Mouse (Mus musculus) lung, postnatal 36 days (tissue): ENCODE measurements around the gene Olfr642.

Experiments
- DNase-seq: peaks from one replicate; pipeline ENCODE4 v3.0.0; 2022; ENCODE audit warnings: mixed read lengths

Olfr642 gene

DNA sequence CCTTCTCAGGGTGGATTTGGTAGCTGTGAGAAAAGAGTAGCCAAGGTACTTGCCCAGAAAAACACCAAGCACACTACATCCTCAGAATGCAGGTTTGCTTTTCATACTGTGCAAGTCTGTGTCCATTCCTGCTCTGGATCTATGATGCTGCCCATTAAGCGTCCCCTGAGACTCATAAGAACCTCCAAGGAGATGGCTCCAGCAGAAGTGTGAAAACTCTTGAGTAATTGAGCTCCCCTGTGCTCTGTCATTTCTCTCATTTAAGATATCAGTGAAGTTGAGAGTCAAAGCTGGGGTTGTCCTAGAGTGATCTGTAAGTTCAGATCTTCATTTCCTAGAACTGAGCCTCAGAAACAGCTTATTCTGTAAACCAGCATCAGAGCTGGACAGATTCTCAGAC lies at the start of gene Olfr642:
Olfr642 (minus strand) TSS at position 101 of the 400 bp plus-strand sequence.
- no peak for DNase-seq

DNA sequence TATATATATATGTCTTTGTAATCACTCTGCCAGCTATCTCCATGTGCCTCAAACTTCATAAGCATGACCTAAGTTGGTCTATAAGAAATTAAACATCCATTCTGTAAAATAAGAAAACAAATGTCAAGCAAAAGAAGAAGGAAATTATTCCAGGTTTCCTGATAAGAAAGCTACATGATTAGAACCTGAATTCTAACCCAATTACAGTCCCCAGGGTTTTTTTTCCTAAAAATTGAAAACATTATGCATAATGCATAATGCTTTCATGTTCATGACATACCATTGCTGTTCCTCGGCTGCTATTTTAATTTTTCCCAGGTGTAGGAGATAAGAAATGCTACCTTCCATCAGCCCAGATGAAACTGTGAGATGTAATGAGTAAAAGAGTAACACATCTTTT lies 32.9 kb upstream of the Olfr642 start, which contains the start of gene Olfr645:
Olfr645 (minus strand) TSS at position 101 of the 400 bp plus-strand sequence.
- no peak for DNase-seq

- no peak for DNase-seq
Measured at GRCm38 (mm10) chr7:104071769-104072168, 19.3 kb upstream of the Olfr642 start, which contains the start of gene Olfr644. Gene Olfr644, minus strand, starts transcription at chr7:104071869.

GRCm38 (mm10) chr7:104061345-104061744 lies 8.9 kb upstream of the Olfr642 start, which contains the start of gene 4930516K23Rik:
Gene 4930516K23Rik, minus strand, starts transcription at chr7:104061445.
- no peak for DNase-seq

DNA sequence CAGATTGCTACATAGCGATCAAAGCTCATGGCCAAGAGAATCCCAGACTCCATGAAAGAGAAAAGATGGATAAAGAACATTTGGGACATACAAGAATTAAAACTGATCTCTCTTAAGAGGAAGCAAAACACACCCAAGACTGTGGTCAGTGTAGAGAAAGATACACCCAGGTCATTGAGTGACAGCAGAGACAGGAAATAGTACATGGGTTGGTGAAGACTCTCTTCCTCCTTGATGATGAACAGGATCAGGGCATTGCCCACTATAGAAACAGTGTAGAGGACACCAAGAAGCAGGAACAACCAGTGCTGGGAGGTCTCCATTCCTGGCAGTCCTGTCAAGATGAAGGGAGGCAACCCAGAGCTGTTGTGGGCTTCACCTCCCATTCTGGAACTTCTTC lies 6.7 kb upstream of the Olfr642 start:
- DNase-seq, result no peak

- no peak for DNase-seq
Measured at GRCm38 (mm10) chr7:104050745-104051144, 1.7 kb downstream of the Olfr642 start.

DNA sequence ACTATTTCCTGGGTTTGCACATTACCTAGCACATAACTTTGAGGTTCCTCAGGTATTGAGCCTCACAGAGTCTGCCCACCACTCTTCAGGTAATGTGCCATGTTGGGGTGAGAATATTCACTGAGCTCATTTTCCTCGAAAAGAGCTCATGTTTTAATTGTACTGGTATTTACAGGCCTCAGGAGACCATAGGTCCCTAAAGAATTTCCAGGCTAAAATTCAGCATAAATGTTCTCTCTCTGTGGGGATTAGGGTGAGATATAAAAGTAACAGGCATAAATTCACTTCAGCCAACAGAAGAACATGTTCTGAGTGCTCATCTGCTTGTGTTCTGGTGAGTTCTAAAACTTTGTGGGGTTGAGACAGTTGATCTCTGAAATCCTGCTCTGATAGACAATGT lies 17.3 kb downstream of the Olfr642 start, which contains the start of gene Olfr641:
Olfr641 (plus strand) TSS at position 301 of the 400 bp plus-strand sequence.
- DNase-seq, result no peak

- no peak for DNase-seq
Measured at GRCm38 (mm10) chr7:104026978-104027377, 25.5 kb downstream of the Olfr642 start.

DNA sequence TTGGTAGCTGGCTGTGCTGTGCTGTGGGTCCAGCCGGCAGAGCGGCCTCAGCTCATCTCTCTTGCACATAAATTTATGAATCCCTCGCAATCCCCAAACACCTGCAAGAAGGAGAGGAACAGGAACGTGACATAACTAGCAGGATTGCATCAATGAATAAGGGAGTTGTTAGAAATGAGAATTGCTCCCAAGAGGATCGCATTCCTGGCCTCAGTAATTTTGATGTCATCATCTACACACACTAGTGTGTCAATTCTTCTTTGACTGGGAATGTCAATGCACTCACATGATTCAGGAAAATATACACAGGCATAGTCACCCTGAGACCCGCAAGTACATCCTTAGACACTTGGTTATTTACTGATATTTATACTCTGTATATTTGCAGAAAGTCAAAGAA lies 27.0 kb downstream of the Olfr642 start, which contains the start of gene Olfr640:
Olfr640 (minus strand) TSS at position 101 of the 400 bp plus-strand sequence.
- DNase-seq, result no peak

DNA sequence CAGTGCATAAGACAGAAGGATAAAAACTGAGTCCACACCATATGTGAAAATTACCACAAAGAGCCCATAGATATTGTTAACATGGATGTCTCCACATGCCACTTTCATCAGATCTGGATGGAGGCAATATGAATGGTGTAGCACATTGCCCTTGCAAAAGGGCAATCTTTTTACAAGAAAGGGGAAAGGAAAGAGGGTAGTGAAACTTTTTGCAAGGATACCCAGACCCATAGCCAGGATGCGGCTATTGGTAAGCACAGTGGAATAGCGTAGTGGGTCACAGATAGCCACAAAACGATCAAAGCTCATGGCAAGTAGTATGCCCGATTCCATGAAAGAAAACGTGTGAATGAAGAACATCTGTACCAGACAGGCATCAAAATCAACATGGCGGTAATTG lies 30.8 kb downstream of the Olfr642 start:
- no peak for DNase-seq

DNA sequence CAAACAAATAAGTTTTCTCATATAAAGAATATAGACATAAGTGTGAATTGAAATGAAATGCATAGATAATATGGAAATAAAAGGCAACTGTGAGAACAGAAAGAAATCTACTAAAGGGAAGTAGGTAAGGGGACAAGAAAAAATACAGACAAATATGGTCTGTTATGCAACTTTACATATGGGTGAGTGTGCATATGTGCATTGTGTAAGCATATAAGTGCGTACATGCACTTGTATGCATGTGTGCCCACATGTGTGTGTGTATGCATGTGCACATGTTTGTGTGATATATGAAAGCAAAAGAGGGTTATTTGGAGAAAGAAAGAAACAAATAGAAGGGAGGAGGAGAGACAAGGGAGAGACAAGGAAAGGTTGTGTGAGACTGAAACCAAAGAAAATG lies 33.5 kb downstream of the Olfr642 start:
- no peak for DNase-seq

DNA sequence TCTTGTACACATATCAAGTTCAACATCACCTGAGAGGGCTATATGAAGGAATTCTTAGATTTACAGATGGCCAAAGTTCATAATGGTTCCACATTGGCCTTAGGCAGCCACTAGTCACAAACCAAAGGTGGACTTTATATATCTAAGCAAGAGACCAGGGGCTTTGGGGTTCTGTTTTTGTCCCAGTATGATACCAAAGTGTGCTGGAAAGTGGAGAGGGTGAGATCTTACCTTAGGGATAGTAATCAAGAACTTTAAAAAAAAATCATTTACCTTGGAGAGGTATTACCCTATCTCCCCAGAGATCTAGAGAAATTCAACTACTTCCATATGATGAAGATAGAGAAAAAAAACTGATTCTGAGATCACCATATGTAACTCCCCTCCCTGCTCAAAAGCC lies 35.3 kb downstream of the Olfr642 start, which contains the start of gene Olfr639:
Olfr639 (minus strand) TSS at position 101 of the 400 bp plus-strand sequence.
- no peak for DNase-seq

DNA sequence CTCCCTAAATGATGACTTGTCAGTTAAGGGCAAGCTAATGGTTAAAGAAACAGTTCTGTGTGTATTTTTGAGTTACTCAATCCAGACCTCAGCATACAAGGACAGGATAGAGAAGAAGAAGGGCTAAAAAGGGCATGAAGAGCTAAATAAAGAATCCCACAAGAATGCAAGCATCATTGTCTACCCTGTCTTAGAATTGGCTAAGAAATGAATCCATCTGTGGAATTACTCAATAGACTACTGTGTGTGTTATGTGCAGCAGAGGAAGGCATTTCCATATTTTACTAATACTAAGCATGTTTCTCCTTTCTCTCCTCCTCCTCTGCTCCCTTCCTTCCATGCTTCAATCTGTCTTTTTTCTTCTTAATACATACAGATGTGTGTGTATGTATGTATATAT lies 53.3 kb downstream of the Olfr642 start:
- no peak for DNase-seq

DNA sequence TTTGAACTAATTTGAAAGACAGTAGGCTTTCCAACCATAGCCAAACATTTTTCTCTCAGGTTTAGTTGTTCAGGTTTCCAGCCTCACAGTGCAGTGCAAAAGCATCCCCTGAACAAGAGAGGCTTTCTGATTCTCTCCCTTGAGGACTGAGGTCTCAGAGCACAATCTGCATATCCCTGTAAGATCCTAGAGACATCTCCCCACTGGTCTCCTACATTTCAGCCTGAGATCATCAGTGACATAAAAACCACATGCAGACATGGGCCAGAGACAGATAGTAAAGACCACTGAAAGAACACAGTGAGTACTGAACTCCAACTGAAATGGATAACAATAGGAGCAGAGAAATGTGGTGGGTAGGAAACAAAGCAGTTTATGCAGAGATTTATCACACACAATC lies 54.0 kb downstream of the Olfr642 start, which contains the start of gene Olfr638:
Olfr638 (plus strand) TSS at position 301 of the 400 bp plus-strand sequence.
- no peak for DNase-seq
